Mouse (Mus musculus) limb, embryonic 11.5 days (tissue): ENCODE data around the gene Aup1. TPM values are rescaled to one million over a fixed set of nuclear protein-coding genes. Genes with fewer than 3 reads are reported as not detected.

Source experiments
- microRNA counts: library from miRNA; unstranded; fragments of <30 nt; microRNA quantifications from one replicate; lab custom pipeline; 2016
- microRNA-seq: library from miRNA; unstranded; fragments of <30 nt; microRNA quantifications from one replicate; pipeline ENCODE4, GENCODE M21; 2016
- polyA plus RNA-seq: library from polyadenylated mRNA; unstranded; fragments of >200 nt; fragmentation: Nextera tagmentation; extraction: Ambion mirVana; gene quantifications from 2 replicates; pipeline ENCODE4 v1.2.1, GENCODE M21; 2014

Gene Aup1
- polyA plus RNA-seq, 1 experiment from 2014 or later: 122 TPM

MicroRNAs within 50 kb of the gene (microRNA counts, 519-probe panel; counts per million panel counts)
- microRNA mmu-miR-3470a+mmu-miR-3470b (lab: Ali Mortazavi, UCI): 1,363 counts per million, percentile 7 among the panel's probes with 10 or more counts

Small RNA genes lying within 50 kb of the gene (microRNA-seq; reads per million reads assigned to microRNA genes)
- not detected for gene Mir3470a
- not detected for gene Mir7040

Other genes starting within 250 kb of the Aup1 start
- 1.1 and 1.2 TPM in 2 replicates for gene Sema4f, start 114.8 kb upstream of the Aup1 start, polyA plus RNA-seq
- 0.12 and 0.27 TPM in 2 replicates for gene M1ap, start 107.6 kb upstream of the Aup1 start, polyA plus RNA-seq
- 6.5 and 7.3 TPM in 2 replicates for gene Dok1, start 21.1 kb upstream of the Aup1 start, polyA plus RNA-seq
- 10.1 and 13.7 TPM in 2 replicates for gene Loxl3, start 20.3 kb upstream of the Aup1 start, polyA plus RNA-seq
- 28.7 and 33.2 TPM in 2 replicates for gene Htra2, start 752 bp downstream of the Aup1 start, polyA plus RNA-seq
- 0.35 and 0.88 TPM in 2 replicates for gene Dqx1, start 3.3 kb downstream of the Aup1 start, polyA plus RNA-seq
- 0.13 TPM in 1 of 2 replicates, not detected in the other for gene Tlx2, start 15.8 kb downstream of the Aup1 start, polyA plus RNA-seq
- gene Pcgf1, start 23.3 kb downstream of the Aup1 start, polyA plus RNA-seq: 44.3 and 47.0 TPM in 2 replicates
- gene Lbx2, start 31.8 kb downstream of the Aup1 start, polyA plus RNA-seq: 0.81 and 2.0 TPM in 2 replicates
- 1.9 and 2.0 TPM in 2 replicates for gene Ccdc142, start 47.1 kb downstream of the Aup1 start, polyA plus RNA-seq
- 2.3 and 2.4 TPM in 2 replicates for gene Gm42688, start 47.1 kb downstream of the Aup1 start, polyA plus RNA-seq
- 140 and 141 TPM in 2 replicates for gene Mrpl53, start 54.5 kb downstream of the Aup1 start, polyA plus RNA-seq
- gene Mogs, start 61.0 kb downstream of the Aup1 start, polyA plus RNA-seq: 34.7 and 42.1 TPM in 2 replicates
- gene Wbp1, start 67.0 kb downstream of the Aup1 start, polyA plus RNA-seq: 153 and 182 TPM in 2 replicates
- 20.8 and 21.7 TPM in 2 replicates for gene Ino80b, start 70.9 kb downstream of the Aup1 start, polyA plus RNA-seq
- gene Rtkn, start 80.9 kb downstream of the Aup1 start, polyA plus RNA-seq: 29.2 and 30.5 TPM in 2 replicates
- gene Wdr54, start 101.9 kb downstream of the Aup1 start, polyA plus RNA-seq: 11.5 and 13.7 TPM in 2 replicates
- gene 1700003E16Rik, start 101.9 kb downstream of the Aup1 start, polyA plus RNA-seq: 0.58 and 1.1 TPM in 2 replicates
- gene Dctn1, start 111.4 kb downstream of the Aup1 start, polyA plus RNA-seq: 70.4 and 71.4 TPM in 2 replicates
- gene Slc4a5, start 165.3 kb downstream of the Aup1 start, polyA plus RNA-seq: 0.16 and 0.47 TPM in 2 replicates